Mouse (Mus musculus): ENCODE results near the gene Ggct.
A peak's percentile ranks its signal among the peaks of the same experiment; 100 is the strongest.

Gene Ggct

GRCm38 (mm10) chr6:54952542-54952941 lies 40.2 kb downstream of the Ggct start:
- no peak for DNase-seq (ENCODE audit: low spot score)

GRCm38 (mm10) chr6:54948682-54949081 lies 44.1 kb downstream of the Ggct start:
- no peak for DNase-seq (ENCODE audit: low spot score)

- no peak for DNase-seq (ENCODE audit: low spot score)
Observed at GRCm38 (mm10) chr6:54946241-54946953, 46.4 kb downstream of the Ggct start.

GRCm38 (mm10) chr6:54944551-54944950 lies 48.2 kb downstream of the Ggct start:
- DNase-seq (ENCODE audit: low spot score), result no peak

GRCm38 (mm10) chr6:54943753-54944152 lies 49.0 kb downstream of the Ggct start:
- no peak for DNase-seq (ENCODE audit: low spot score)

GRCm38 (mm10) chr6:54943292-54943691 lies 49.5 kb downstream of the Ggct start:
- no peak for DNase-seq (ENCODE audit: low spot score)

GRCm38 (mm10) chr6:54941149-54941548 lies 51.6 kb downstream of the Ggct start:
- no peak for DNase-seq (ENCODE audit: low spot score)

- DNase-seq (ENCODE audit: low spot score), result no peak
Observed at GRCm38 (mm10) chr6:54940126-54940525, 52.6 kb downstream of the Ggct start.

GRCm38 (mm10) chr6:54939631-54940030 lies 53.1 kb downstream of the Ggct start:
- DNase-seq (ENCODE audit: low spot score), result peak; percentile 34

GRCm38 (mm10) chr6:54936496-54936895 lies 56.3 kb downstream of the Ggct start:
- DNase-seq (ENCODE audit: low spot score), result no peak

- DNase-seq (ENCODE audit: low spot score), result no peak
Observed at GRCm38 (mm10) chr6:54934930-54935329, 57.8 kb downstream of the Ggct start.

- DNase-seq (ENCODE audit: low spot score), result no peak
Observed at GRCm38 (mm10) chr6:54934313-54934712, 58.4 kb downstream of the Ggct start.

GRCm38 (mm10) chr6:54933866-54934265 lies 58.9 kb downstream of the Ggct start:
- no peak for DNase-seq (ENCODE audit: low spot score)

GRCm38 (mm10) chr6:54933216-54933615 lies 59.5 kb downstream of the Ggct start:
- DNase-seq (ENCODE audit: low spot score), result no peak

Measured in ovary, adult 18-20 months (tissue).